Mouse (Mus musculus) kidney, adult 2 months (tissue): ENCODE results near the gene Gemin7.

Experiments
- CTCF ChIP-seq: fragments of 200-500 bp; conservative IDR thresholded peaks from 2 replicates; pipeline ENCODE4 v1.5.1; 2011; ENCODE audit warnings: low read depth, mild to moderate bottlenecking, control low read depth, low read length, moderate library complexity, mixed read lengths; ENCODE audit not compliant: insufficient read depth, insufficient read length
- POLR2A ChIP-seq: fragments of 200-500 bp; IDR thresholded peaks from one replicate; pipeline ENCODE4 v1.6.1; 2011; ENCODE audit warnings: low read depth, low read length, control low read depth

- no peak for TF ChIP-seq CTCF
- peak; percentile 76 for TF ChIP-seq POLR2A
Observed at GRCm38 (mm10) chr7:19572926-19573775, 4.2 kb downstream of the Gemin7 start.
